Mouse (Mus musculus): ENCODE data around the gene Rilpl1. TPM values are rescaled to one million over a fixed set of nuclear protein-coding genes. Genes with fewer than 3 reads are reported as not detected.

The Rilpl1 gene
- polyA plus RNA-seq, 1 experiment from 2014 or later, result 26.1 TPM

DNA sequence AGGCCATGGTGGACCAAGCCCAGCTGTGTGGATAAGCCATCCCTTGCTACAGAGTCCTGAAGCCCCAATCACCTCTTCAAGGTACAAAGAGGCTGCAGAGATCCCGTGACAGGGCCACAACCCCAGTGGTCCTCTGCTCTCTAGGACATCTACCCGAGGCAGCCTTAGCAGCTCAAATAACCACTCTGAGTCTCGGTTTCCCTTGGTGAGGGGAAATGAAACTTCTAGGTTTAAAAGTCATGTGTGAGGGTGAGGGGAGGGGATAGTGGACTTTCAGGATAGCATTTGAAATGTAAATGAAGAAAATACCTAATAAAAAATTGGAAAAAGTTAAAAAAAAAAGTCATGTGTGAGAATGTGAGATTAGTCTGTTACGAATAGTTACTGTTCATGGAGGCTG lies 9.6 kb downstream of the Rilpl1 start:
- peaks cover 23% of the 10 kb centered on the region; the same call in 1 of the 2 replicates for H3K36me3 ChIP-seq (ENCODE audit: control insufficient read depth, insufficient read depth, low read length)
- no peaks in the 10 kb centered on the region for H3K27me3 ChIP-seq (ENCODE audit: control insufficient read depth, insufficient read depth, low read length)
- no peak overlapping the region for H3K4me3 ChIP-seq (ENCODE audit: low read length)
- H3K9ac ChIP-seq (ENCODE audit: low read depth, low read length), result no peak overlapping the region
- WGBS, result 67% methylated on average over 4 of the region's 4 CpGs
- H3K4me2 ChIP-seq (replicated peaks; ENCODE audit: low read depth, low read length), result no peak overlapping the region
- H3K9me3 ChIP-seq (ENCODE audit: control insufficient read depth, low read length), result 0 out of 2 replicates have a peak, but pooled peaks cover 3% of the 10 kb centered on the region
- H3K27ac ChIP-seq (ENCODE audit: low read depth, low read length), result no peak overlapping the region
- H3K4me1 ChIP-seq (ENCODE audit: control insufficient read depth, insufficient read depth, low read length), result no peaks in the 10 kb centered on the region
- ATAC-seq (ENCODE audit: low FRiP score, low TSS enrichment), result no peak

- Histone ChIP-seq H3K27ac (ENCODE audit: low read depth, low read length) (no peak overlapping the region), H3K9ac (ENCODE audit: low read depth, low read length) (no peak overlapping the region), H3K4me3 (ENCODE audit: low read length) (no peak overlapping the region), H3K9me3 (ENCODE audit: control insufficient read depth, low read length) (0 out of 2 replicates have a peak, but pooled peaks cover 3% of the 10 kb centered on the region), H3K4me1 (ENCODE audit: control insufficient read depth, insufficient read depth, low read length) (no peaks in the 10 kb centered on the region), H3K27me3 (ENCODE audit: control insufficient read depth, insufficient read depth, low read length) (no peaks in the 10 kb centered on the region), H3K4me2 (replicated peaks; ENCODE audit: low read depth, low read length) (no peak overlapping the region), H3K36me3 (ENCODE audit: control insufficient read depth, insufficient read depth, low read length) (peaks cover 35% of the 10 kb centered on the region; the same call in 1 of the 2 replicates)
- 85% methylated on average over 10 of the region's 10 CpGs for WGBS
- no peak for ATAC-seq (ENCODE audit: low FRiP score, low TSS enrichment)
These were observed 12.5 kb downstream of the Rilpl1 start for GRCm38 (mm10) chr5:124518648-124519047.

GRCm38 (mm10) chr5:124515789-124516188 lies 15.4 kb downstream of the Rilpl1 start:
- Histone ChIP-seq H3K4me3 (ENCODE audit: low read length) (no peak overlapping the region), H3K9me3 (ENCODE audit: control insufficient read depth, low read length) (no peaks in the 10 kb centered on the region), H3K9ac (ENCODE audit: low read depth, low read length) (no peak overlapping the region), H3K27ac (ENCODE audit: low read depth, low read length) (no peak overlapping the region), H3K4me1 (ENCODE audit: control insufficient read depth, insufficient read depth, low read length) (no peaks in the 10 kb centered on the region), H3K4me2 (replicated peaks; ENCODE audit: low read depth, low read length) (no peak overlapping the region), H3K36me3 (ENCODE audit: control insufficient read depth, insufficient read depth, low read length) (peaks cover 50% of the 10 kb centered on the region), H3K27me3 (ENCODE audit: control insufficient read depth, insufficient read depth, low read length) (no peaks in the 10 kb centered on the region)
- no peak for ATAC-seq (ENCODE audit: low FRiP score, low TSS enrichment)
- 89% methylated on average over 5 of the region's 5 CpGs for WGBS

DNA sequence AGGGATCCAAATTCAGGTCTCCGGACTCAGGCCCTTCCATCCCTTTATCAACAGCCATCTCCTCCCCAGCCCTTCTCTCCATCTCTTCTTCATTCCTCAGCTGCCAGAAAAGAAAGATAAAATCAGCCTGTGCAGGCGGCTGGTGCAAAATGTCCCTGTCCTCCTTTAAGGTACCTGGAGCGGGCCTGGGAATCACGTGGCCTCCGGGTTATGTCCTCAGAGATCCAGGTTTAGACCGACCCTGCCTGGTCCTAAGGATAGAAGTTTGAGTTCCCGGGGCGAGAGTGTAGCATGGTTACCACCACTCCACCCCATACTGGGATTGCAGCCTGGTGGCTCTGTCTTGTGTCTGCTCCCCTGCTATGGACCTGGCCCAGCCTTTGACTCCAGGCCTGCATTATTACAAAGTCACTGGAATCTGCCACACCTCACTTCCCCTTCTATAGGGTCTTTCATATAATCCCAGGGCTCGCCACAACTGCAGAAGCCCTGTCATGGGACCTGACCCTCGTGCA lies 20.6 kb downstream of the Rilpl1 start:
- Histone ChIP-seq H3K4me3 (ENCODE audit: low read length) (no peak overlapping the region), H3K27ac (ENCODE audit: low read depth, low read length) (no peak overlapping the region), H3K9ac (ENCODE audit: low read depth, low read length) (no peak overlapping the region), H3K4me2 (replicated peaks; ENCODE audit: low read depth, low read length) (no peak overlapping the region), H3K9me3 (ENCODE audit: control insufficient read depth, low read length) (no peaks in the 10 kb centered on the region), H3K27me3 (ENCODE audit: control insufficient read depth, insufficient read depth, low read length) (no peaks in the 10 kb centered on the region), H3K36me3 (ENCODE audit: control insufficient read depth, insufficient read depth, low read length) (peaks cover 39% of the 10 kb centered on the region), H3K4me1 (ENCODE audit: control insufficient read depth, insufficient read depth, low read length) (no peaks in the 10 kb centered on the region)
- ATAC-seq (ENCODE audit: low FRiP score, low TSS enrichment), result no peak
- WGBS, result 86% methylated on average over 10 of the region's 10 CpGs

DNA sequence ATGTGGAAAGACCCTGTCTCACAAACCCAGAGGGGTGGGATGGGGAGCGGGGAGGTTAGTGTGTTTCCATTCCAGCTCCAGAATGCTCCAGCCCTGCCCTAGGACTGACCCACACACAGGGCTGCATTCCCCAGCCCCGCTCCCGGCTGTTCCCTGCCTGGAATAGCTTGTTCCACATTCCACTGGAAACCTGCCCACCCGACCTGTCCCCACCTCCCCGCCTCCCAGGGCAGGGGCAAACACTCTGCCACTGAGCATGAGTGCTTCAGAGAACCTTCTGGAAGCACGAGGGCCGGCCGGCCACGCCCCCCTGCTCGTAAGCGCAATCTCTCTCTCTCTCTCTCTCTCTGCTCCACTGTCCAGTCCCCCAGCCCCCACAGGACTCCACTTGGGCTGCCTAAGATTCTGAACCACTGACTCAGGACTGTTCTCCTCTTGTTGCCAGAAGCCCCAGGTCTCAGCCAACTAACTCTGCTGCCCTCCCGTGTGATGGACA lies 21.4 kb downstream of the Rilpl1 start:
- H3K4me3 ChIP-seq (ENCODE audit: low read length), result no peak overlapping the region
- H3K27me3 ChIP-seq (ENCODE audit: control insufficient read depth, insufficient read depth, low read length), result no peaks in the 10 kb centered on the region
- 62% methylated on average over 12 of the region's 12 CpGs for WGBS
- no peak overlapping the region for H3K4me2 ChIP-seq (replicated peaks; ENCODE audit: low read depth, low read length)
- no peak; the same call in 1 of the 2 replicates for ATAC-seq (ENCODE audit: low FRiP score, low TSS enrichment)
- H3K4me1 ChIP-seq (ENCODE audit: control insufficient read depth, insufficient read depth, low read length), result no peaks in the 10 kb centered on the region
- H3K27ac ChIP-seq (ENCODE audit: low read depth, low read length), result no peak overlapping the region
- H3K9me3 ChIP-seq (ENCODE audit: control insufficient read depth, low read length), result no peaks in the 10 kb centered on the region
- no peak overlapping the region for H3K9ac ChIP-seq (ENCODE audit: low read depth, low read length)
- H3K36me3 ChIP-seq (ENCODE audit: control insufficient read depth, insufficient read depth, low read length), result peaks cover 43% of the 10 kb centered on the region

- 90% methylated on average over 6 of the region's 6 CpGs for WGBS
- no peaks in the 10 kb centered on the region for H3K9me3 ChIP-seq (ENCODE audit: control insufficient read depth, low read length)
- H3K4me3 ChIP-seq (ENCODE audit: low read length), result no peak overlapping the region
- ATAC-seq (ENCODE audit: low FRiP score, low TSS enrichment), result no peak
- H3K27me3 ChIP-seq (ENCODE audit: control insufficient read depth, insufficient read depth, low read length), result no peaks in the 10 kb centered on the region
- H3K36me3 ChIP-seq (ENCODE audit: control insufficient read depth, insufficient read depth, low read length), result peaks cover 39% of the 10 kb centered on the region
- no peak overlapping the region for H3K9ac ChIP-seq (ENCODE audit: low read depth, low read length)
- H3K4me1 ChIP-seq (ENCODE audit: control insufficient read depth, insufficient read depth, low read length), result no peaks in the 10 kb centered on the region
- H3K4me2 ChIP-seq (replicated peaks; ENCODE audit: low read depth, low read length), result no peak overlapping the region
- no peak overlapping the region for H3K27ac ChIP-seq (ENCODE audit: low read depth, low read length)
These were observed 22.0 kb downstream of the Rilpl1 start for GRCm38 (mm10) chr5:124509200-124509599.

GRCm38 (mm10) chr5:124506731-124507359 lies 24.3 kb downstream of the Rilpl1 start:
- 34% methylated on average over 10 of the region's 10 CpGs for WGBS
- peak; percentile 63; the same call in 1 of the 2 replicates for ATAC-seq (ENCODE audit: low FRiP score, low TSS enrichment)
- Histone ChIP-seq H3K4me1 (ENCODE audit: control insufficient read depth, insufficient read depth, low read length) (no peaks in the 10 kb centered on the region), H3K27me3 (ENCODE audit: control insufficient read depth, insufficient read depth, low read length) (no peaks in the 10 kb centered on the region), H3K9me3 (ENCODE audit: control insufficient read depth, low read length) (no peaks in the 10 kb centered on the region), H3K9ac (ENCODE audit: low read depth, low read length) (no peak overlapping the region), H3K4me2 (replicated peaks; ENCODE audit: low read depth, low read length) (no peak overlapping the region), H3K36me3 (ENCODE audit: control insufficient read depth, insufficient read depth, low read length) (peaks cover 39% of the 10 kb centered on the region; the same call in 1 of the 2 replicates), H3K4me3 (ENCODE audit: low read length) (no peak overlapping the region), H3K27ac (ENCODE audit: low read depth, low read length) (no peak overlapping the region)

GRCm38 (mm10) chr5:124505235-124505634 lies 26.0 kb downstream of the Rilpl1 start:
- no peak for ATAC-seq (ENCODE audit: low FRiP score, low TSS enrichment)
- Histone ChIP-seq H3K27ac (ENCODE audit: low read depth, low read length) (no peak overlapping the region), H3K4me3 (ENCODE audit: low read length) (no peak overlapping the region), H3K9ac (ENCODE audit: low read depth, low read length) (no peak overlapping the region), H3K27me3 (ENCODE audit: control insufficient read depth, insufficient read depth, low read length) (no peaks in the 10 kb centered on the region), H3K36me3 (ENCODE audit: control insufficient read depth, insufficient read depth, low read length) (peaks cover 44% of the 10 kb centered on the region), H3K9me3 (ENCODE audit: control insufficient read depth, low read length) (no peaks in the 10 kb centered on the region), H3K4me1 (ENCODE audit: control insufficient read depth, insufficient read depth, low read length) (no peaks in the 10 kb centered on the region), H3K4me2 (replicated peaks; ENCODE audit: low read depth, low read length) (no peak overlapping the region)
- 95% methylated on average over 4 of the region's 4 CpGs for WGBS

GRCm38 (mm10) chr5:124503742-124504141 lies 27.4 kb downstream of the Rilpl1 start:
- H3K9ac ChIP-seq (ENCODE audit: low read depth, low read length), result no peak overlapping the region
- H3K4me3 ChIP-seq (ENCODE audit: low read length), result no peak overlapping the region
- H3K4me2 ChIP-seq (replicated peaks; ENCODE audit: low read depth, low read length), result no peak overlapping the region
- H3K27me3 ChIP-seq (ENCODE audit: control insufficient read depth, insufficient read depth, low read length), result no peaks in the 10 kb centered on the region
- H3K36me3 ChIP-seq (ENCODE audit: control insufficient read depth, insufficient read depth, low read length), result peaks cover 47% of the 10 kb centered on the region
- 49% methylated on average over 14 of the region's 14 CpGs for WGBS
- no peak overlapping the region for H3K27ac ChIP-seq (ENCODE audit: low read depth, low read length)
- no peak for ATAC-seq (ENCODE audit: low FRiP score, low TSS enrichment)
- H3K9me3 ChIP-seq (ENCODE audit: control insufficient read depth, low read length), result no peaks in the 10 kb centered on the region
- H3K4me1 ChIP-seq (ENCODE audit: control insufficient read depth, insufficient read depth, low read length), result no peaks in the 10 kb centered on the region

All from kidney, embryonic 14.5 days (tissue).